In the genomic region with DNA sequence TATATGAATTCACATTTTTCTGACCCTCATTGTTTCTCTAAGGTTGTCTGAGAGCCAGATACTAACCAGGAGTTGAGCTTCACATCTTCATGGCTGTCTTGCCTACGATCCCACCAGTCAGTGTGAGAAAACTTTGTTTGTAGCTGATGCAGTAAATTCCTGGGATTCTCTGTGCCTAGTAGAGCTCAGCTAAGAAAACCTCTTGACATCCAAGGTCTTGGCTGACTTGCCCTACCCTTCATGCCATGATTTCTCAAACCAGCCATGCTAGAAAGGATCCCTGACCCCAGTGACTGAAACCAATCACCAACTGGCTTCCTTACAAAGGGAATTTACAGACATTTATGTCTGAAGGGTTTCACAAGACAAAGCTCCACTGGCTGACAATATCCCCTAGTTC, we compare ENCODE assay signal across 24 mouse cellular contexts.
DNase-seq lines count a peak whose midpoint lies in the region; ATAC-seq and TF ChIP-seq lines count a peak whose summit lies in the region.
"Had no signal": no experiment of that assay in that cellular context is flagged by ENCODE, and none has a peak within 500 bp of the region (broad histone marks: within the 10 kb centered on the region; RNA-seq: fewer than 3 reads in every experiment).

No protein-coding gene starts in this region.

- 14% methylated on average over 1 of the region's 1 CpGs for WGBS in kidney, adult 2 months
- 33% methylated on average over 1 of the region's 1 CpGs for WGBS in kidney, embryonic 16.5 days

- no peaks in the 10 kb centered on the region for H3K36me3 ChIP-seq in kidney, adult 2 months (ENCODE audit: control insufficient read depth, insufficient read depth, low read length)
- H3K36me3 ChIP-seq in kidney, embryonic 16.5 days (ENCODE audit: insufficient read depth, low read length) = no peaks in the 10 kb centered on the region
- H3K36me3 ChIP-seq: embryonic facial prominence, embryonic 12.5 days; embryonic facial prominence, embryonic 15.5 days; G1E; hindbrain, embryonic 12.5 days; hindbrain, embryonic 15.5 days had no signal

- peak; percentile 86 for ATAC-seq in kidney, embryonic 16.5 days (ENCODE audit: low FRiP score, low TSS enrichment)
- peak; percentile 99 for ATAC-seq in Patski
- ATAC-seq: forebrain, embryonic 14.5 days; forebrain, postnatal 0 days had no signal

- CTCF ChIA-PET in Patski (lab: Charles Lee) = interaction anchor here (0.9 to 3.5 kb wide), 4 partner anchors 12 to 72 kb away, joined by 3 to 15 read pairs (median 4); no protein-coding TSS in a partner anchor

- H3K9me3 ChIP-seq in kidney, embryonic 16.5 days (ENCODE audit: low read length) = no peaks in the 10 kb centered on the region
- H3K9me3 ChIP-seq: embryonic facial prominence, embryonic 12.5 days; embryonic facial prominence, embryonic 15.5 days; hindbrain, embryonic 12.5 days; hindbrain, embryonic 15.5 days had no signal

- in situ Hi-C loops in Patski (cut with MboI; ENCODE audit: low pct_unique_long_range_greater_than_20kb) = no loop called here

- no peak overlapping the region for H3K4me3 ChIP-seq in kidney, adult 2 months (ENCODE audit: insufficient read depth, low read depth, low read length)
- no peak overlapping the region for H3K4me3 ChIP-seq in kidney, embryonic 16.5 days (ENCODE audit: low read length)
- H3K4me3 ChIP-seq: embryonic facial prominence, embryonic 12.5 days; embryonic facial prominence, embryonic 15.5 days; gastrocnemius, adult 2 months; hindbrain, embryonic 12.5 days; hindbrain, embryonic 15.5 days had no signal

- 0 out of 2 replicates have a peak, but pooled peaks cover 2% of the 10 kb centered on the region for H3K4me1 ChIP-seq in kidney, adult 2 months (ENCODE audit: control insufficient read depth, insufficient read depth, low read length)
- no peaks in the 10 kb centered on the region for H3K4me1 ChIP-seq in kidney, embryonic 16.5 days (ENCODE audit: insufficient read depth, low read length)
- H3K4me1 ChIP-seq: embryonic facial prominence, embryonic 12.5 days; embryonic facial prominence, embryonic 15.5 days; hindbrain, embryonic 12.5 days; hindbrain, embryonic 15.5 days had no signal

- H3K27me3 ChIP-seq in kidney, adult 2 months (replicated peaks; ENCODE audit: control insufficient read depth, insufficient read depth, low read length) = no peaks in the 10 kb centered on the region
- no peaks in the 10 kb centered on the region for H3K27me3 ChIP-seq in kidney, embryonic 16.5 days (ENCODE audit: insufficient read depth, low read length)
- H3K27me3 ChIP-seq in Patski = no peaks in the 10 kb centered on the region
- H3K27me3 ChIP-seq: CH12.LX; embryonic facial prominence, embryonic 12.5 days; embryonic facial prominence, embryonic 15.5 days; hindbrain, embryonic 12.5 days; hindbrain, embryonic 15.5 days had no signal

- no peak overlapping the region for H3K4me2 ChIP-seq in kidney, embryonic 16.5 days (replicated peaks; ENCODE audit: low read depth, low read length)
- H3K4me2 ChIP-seq: embryonic facial prominence, embryonic 12.5 days; embryonic facial prominence, embryonic 15.5 days; heart, embryonic 11.5 days; hindbrain, embryonic 12.5 days; hindbrain, embryonic 15.5 days had no signal

- peak overlapping the region; percentile 78 for H3K27ac ChIP-seq in kidney, adult 2 months (ENCODE audit: insufficient read depth, low read depth, low read length)
- H3K27ac ChIP-seq in kidney, embryonic 16.5 days (ENCODE audit: low read length) = peak overlapping the region; percentile 66; the same call in 1 of the 2 replicates
- H3K27ac ChIP-seq: embryonic facial prominence, embryonic 12.5 days; embryonic facial prominence, embryonic 15.5 days; gastrocnemius, adult 2 months; hindbrain, embryonic 12.5 days; hindbrain, embryonic 15.5 days had no signal

- TF ChIP-seq POLR2A in kidney, adult 2 months (IDR thresholded peaks at IDR 0.05; ENCODE audit: low read depth, low read length) = no peak

- no peak for TF ChIP-seq CTCF in kidney, adult 2 months (conservative IDR thresholded peaks at IDR 0.05; ENCODE audit: insufficient read depth, insufficient read length, low read depth, low read length)
- no peak for TF ChIP-seq CTCF in Patski (IDR thresholded peaks at IDR 0.05)

- POLR2A ChIA-PET in Patski (lab: Charles Lee) = interaction anchor here (0.7 kb wide), 1 partner anchor 296 kb away, joined by 3 read pairs; no protein-coding TSS in a partner anchor

- no peak overlapping the region for H3K9ac ChIP-seq in kidney, embryonic 16.5 days (replicated peaks; ENCODE audit: low read length)
- H3K9ac ChIP-seq: embryonic facial prominence, embryonic 12.5 days; embryonic facial prominence, embryonic 15.5 days; forebrain, postnatal 0 days; hindbrain, embryonic 12.5 days; hindbrain, embryonic 15.5 days had no signal

- peak; percentile 3 for DNase-seq in kidney, adult 2 months
- DNase-seq in kidney, postnatal 10 days = no peak
- no peak for DNase-seq in kidney, postnatal 14 days
- peak; percentile 49 for DNase-seq in Patski (ENCODE audit: low read depth, low spot score)
- no peak for DNase-seq in cerebellum, postnatal 10 days
- DNase-seq: adrenal gland, postnatal 10 days; adrenal gland, postnatal 36 days; B cell, adult 2 months; cerebellum, adult 18-20 months; cerebellum, adult 9-10 months; cerebellum, postnatal 25 days; forebrain, postnatal 0 days; gastrocnemius, adult 2 months; gastrocnemius, postnatal 14 days; heart, adult 11 months had no signal

Comparison
In these comparisons a context has a peak if more than half of its experiments do, and no peak if none do; other contexts are left out.
1. DNase-seq: peak in kidney, adult 2 months (single experiment) and Patski (single experiment); none in kidney, postnatal 10 days (single experiment), kidney, postnatal 14 days (single experiment) and cerebellum, postnatal 10 days (0 of 2).